Mouse (Mus musculus) C2C12 (cell line): ENCODE measurements around the gene Mical2.

Experiments used
- CEBPB ChIP-seq: IDR thresholded peaks from one replicate; pipeline ENCODE4 v1.6.1; 2011; ENCODE audit warnings: low read depth, mild to moderate bottlenecking, control low read depth, moderate library complexity
- CTCF ChIP-seq: IDR thresholded peaks from one replicate; pipeline ENCODE4 v1.5.1; 2011; ENCODE audit not compliant: control insufficient read depth, insufficient read depth, insufficient read length
- FOSL1 ChIP-seq: IDR thresholded peaks from one replicate; pipeline ENCODE4 v1.8.0; 2011; ENCODE audit warnings: mild to moderate bottlenecking, low read length; ENCODE audit not compliant: poor library complexity, insufficient read depth, severe bottlenecking
- MAX ChIP-seq: IDR thresholded peaks from one replicate; pipeline ENCODE4 v1.6.1; 2011; ENCODE audit warnings: mild to moderate bottlenecking, control low read depth
- MYOD1 ChIP-seq: IDR thresholded peaks from one replicate; pipeline ENCODE4 v1.6.1; 2011; ENCODE audit warnings: low read depth; ENCODE audit not compliant: control insufficient read depth, insufficient read length
- MYOG ChIP-seq: IDR thresholded peaks from one replicate; pipeline ENCODE4 v1.6.1; 2011; ENCODE audit not compliant: control insufficient read depth, insufficient read length; ENCODE audit errors: extremely low read depth
- USF1 ChIP-seq: IDR thresholded peaks from one replicate; pipeline ENCODE4 v1.6.1; 2011; ENCODE audit warnings: low read depth, mild to moderate bottlenecking, control low read depth, moderate library complexity

- no peak for TF ChIP-seq CTCF
- no peak for TF ChIP-seq MAX
- no peak for TF ChIP-seq MYOD1
- TF ChIP-seq MYOG, result no peak
- TF ChIP-seq USF1, result no peak
- no peak for TF ChIP-seq CEBPB
- no peak for TF ChIP-seq FOSL1
Observed at GRCm38 (mm10) chr7:112362574-112363200, 137.0 kb downstream of the Mical2 start.
